Mouse (Mus musculus) intestine, embryonic 16.5 days (tissue): ENCODE measurements around the gene Rab30. TPM values are rescaled to one million over a fixed set of nuclear protein-coding genes. Genes with fewer than 3 reads are reported as not detected.

ENCODE experiments used
- ATAC-seq: fragments of 200-750 bp; cut with Nextera tagmentation; 2 replicates; pipeline ENCODE4 v1.8.0; 2017; ENCODE audit warnings: moderate TSS enrichment, moderate library complexity
- H3K27ac ChIP-seq: fragments of 300-500 bp; sonication (generic); 2 replicates; pipeline ENCODE4 v1.5.1; 2014; ENCODE audit warnings: mild to moderate bottlenecking, low read length
- H3K27me3 ChIP-seq: fragments of 300-500 bp; sonication (generic); replicated peaks from 2 replicates; pipeline ENCODE4 v1.6.1; 2014; ENCODE audit warnings: low read length, control low read depth, mixed read lengths; ENCODE audit not compliant: control insufficient read depth, insufficient read depth
- H3K36me3 ChIP-seq: fragments of 300-500 bp; sonication (generic); 2 replicates; pipeline ENCODE4 v1.6.1; 2014; ENCODE audit warnings: low read length, control low read depth; ENCODE audit not compliant: control insufficient read depth, insufficient read depth
- H3K4me1 ChIP-seq: fragments of 300-500 bp; sonication (generic); 2 replicates; pipeline ENCODE4 v1.6.1; 2014; ENCODE audit warnings: low read length, control low read depth, mixed read lengths; ENCODE audit not compliant: control insufficient read depth, insufficient read depth
- H3K4me2 ChIP-seq: fragments of 300-500 bp; sonication (generic); 2 replicates; pipeline ENCODE4 v1.6.1; 2014; ENCODE audit warnings: low read depth, low read length, control low read depth
- H3K4me3 ChIP-seq: fragments of 300-500 bp; sonication (generic); 2 replicates; pipeline ENCODE4 v1.5.1; 2014; ENCODE audit warnings: mild to moderate bottlenecking, low read length
- H3K9ac ChIP-seq: fragments of 300-500 bp; sonication (generic); 2 replicates; pipeline ENCODE4 v1.6.1; 2014; ENCODE audit warnings: low read depth, low read length
- H3K9me3 ChIP-seq: fragments of 300-500 bp; sonication (generic); 2 replicates; pipeline ENCODE4 v1.6.1; 2016; ENCODE audit warnings: low read length, control low read depth; ENCODE audit not compliant: control insufficient read depth
- WGBS: fragments of 180-500 bp; shearing (Covaris S2); extraction: QIAGEN DNeasy Blood & Tissue Kit; methylation state at CpG from one replicate; pipeline ENCODE4 v1.1.7; 2014; 5-methylcytosine and 5-hydroxymethylcytosine counted together
- polyA plus RNA-seq: library from polyadenylated mRNA; unstranded; fragments of >200 nt; fragmentation: Nextera tagmentation; extraction: Ambion mirVana; gene quantifications from 2 replicates; pipeline ENCODE4 v1.2.1, GENCODE M21; 2015

Rab30 gene
- polyA plus RNA-seq, 1 experiment from 2014 or later = 30.3 TPM

GRCm38 (mm10) chr7:92819656-92820055, 78.3 kb downstream of the Rab30 start:
- no peaks in the 10 kb centered on the region for H3K36me3 ChIP-seq
- no peak overlapping the region; the same call in 1 of the 2 replicates for H3K4me2 ChIP-seq
- peaks cover 21% of the 10 kb centered on the region for H3K4me1 ChIP-seq
- no peaks in the 10 kb centered on the region for H3K9me3 ChIP-seq
- H3K4me3 ChIP-seq = no peak overlapping the region
- no peaks in the 10 kb centered on the region for H3K27me3 ChIP-seq
- H3K27ac ChIP-seq = peak overlapping the region; percentile 57
- peak overlapping the region; percentile 14; the same call in 1 of the 2 replicates for H3K9ac ChIP-seq
- 63% methylated on average over 11 of the region's 11 CpGs for WGBS
- peak; percentile 82 for ATAC-seq

GRCm38 (mm10) chr7:92820410-92820809, 79.0 kb downstream of the Rab30 start:
- no peak overlapping the region for H3K27ac ChIP-seq
- WGBS = 85% methylated on average over 1 of the region's 1 CpGs
- H3K9me3 ChIP-seq = no peaks in the 10 kb centered on the region
- H3K4me3 ChIP-seq = no peak overlapping the region
- no peak overlapping the region for H3K9ac ChIP-seq
- H3K4me2 ChIP-seq = no peak overlapping the region
- H3K36me3 ChIP-seq = no peaks in the 10 kb centered on the region
- H3K4me1 ChIP-seq = peaks cover 21% of the 10 kb centered on the region
- no peaks in the 10 kb centered on the region for H3K27me3 ChIP-seq
- ATAC-seq = no peak

- Histone ChIP-seq H3K9ac (0 out of 2 replicates have a peak overlapping the region, but pooled peaks have one; percentile 10), H3K36me3 (no peaks in the 10 kb centered on the region), H3K4me1 (peaks cover 21% of the 10 kb centered on the region), H3K9me3 (no peaks in the 10 kb centered on the region), H3K27ac (peak overlapping the region; percentile 75), H3K27me3 (no peaks in the 10 kb centered on the region), H3K4me3 (no peak overlapping the region), H3K4me2 (no peak overlapping the region)
- ATAC-seq = no peak
- WGBS = 56% methylated on average over 7 of the region's 7 CpGs
Observed at GRCm38 (mm10) chr7:92820941-92821465, 79.6 kb downstream of the Rab30 start.

GRCm38 (mm10) chr7:92821871-92822270, 80.5 kb downstream of the Rab30 start:
- ATAC-seq = no peak
- no peaks in the 10 kb centered on the region for H3K27me3 ChIP-seq
- WGBS = 44% methylated on average over 4 of the region's 4 CpGs
- H3K27ac ChIP-seq = peak overlapping the region; percentile 77
- H3K9me3 ChIP-seq = no peaks in the 10 kb centered on the region
- no peaks in the 10 kb centered on the region for H3K36me3 ChIP-seq
- peak overlapping the region; percentile 16 for H3K4me2 ChIP-seq
- H3K4me3 ChIP-seq = no peak overlapping the region; the same call in 1 of the 2 replicates
- H3K9ac ChIP-seq = no peak overlapping the region
- peaks cover 21% of the 10 kb centered on the region for H3K4me1 ChIP-seq

- H3K27ac ChIP-seq = peak overlapping the region; percentile 77
- no peaks in the 10 kb centered on the region for H3K27me3 ChIP-seq
- peak; percentile 26; the same call in 1 of the 2 replicates for ATAC-seq
- no peak overlapping the region; the same call in 1 of the 2 replicates for H3K4me3 ChIP-seq
- H3K9me3 ChIP-seq = no peaks in the 10 kb centered on the region
- 37% methylated on average over 1 of the region's 1 CpGs for WGBS
- peak overlapping the region; percentile 16 for H3K4me2 ChIP-seq
- no peaks in the 10 kb centered on the region for H3K36me3 ChIP-seq
- peak overlapping the region; percentile 24; the same call in 1 of the 2 replicates for H3K9ac ChIP-seq
- peaks cover 21% of the 10 kb centered on the region for H3K4me1 ChIP-seq
Observed at GRCm38 (mm10) chr7:92822409-92823101, 81.2 kb downstream of the Rab30 start.

- 76% methylated on average over 3 of the region's 3 CpGs for WGBS
Observed at GRCm38 (mm10) chr7:92826248-92826647, 84.8 kb downstream of the Rab30 start.

GRCm38 (mm10) chr7:92827981-92828380, 86.6 kb downstream of the Rab30 start:
- Histone ChIP-seq H3K27ac (no peak overlapping the region), H3K4me3 (no peak overlapping the region), H3K9ac (no peak overlapping the region), H3K27me3 (no peaks in the 10 kb centered on the region), H3K9me3 (no peaks in the 10 kb centered on the region), H3K4me2 (no peak overlapping the region), H3K4me1 (no peaks in the 10 kb centered on the region), H3K36me3 (no peaks in the 10 kb centered on the region)
- ATAC-seq = no peak
- WGBS = 62% methylated on average over 3 of the region's 3 CpGs

More at GRCm38 (mm10) chr7:92826248-92826647, 84.8 kb downstream of the Rab30 start:
- H3K4me1 ChIP-seq = peaks cover 13% of the 10 kb centered on the region; the same call in 1 of the 2 replicates
- H3K27me3 ChIP-seq = no peaks in the 10 kb centered on the region
- no peak overlapping the region for H3K4me3 ChIP-seq
- no peak overlapping the region for H3K27ac ChIP-seq
- ATAC-seq = no peak
- no peaks in the 10 kb centered on the region for H3K36me3 ChIP-seq
- H3K9me3 ChIP-seq = no peaks in the 10 kb centered on the region
- H3K4me2 ChIP-seq = no peak overlapping the region
- no peak overlapping the region for H3K9ac ChIP-seq

GRCm38 (mm10) chr7:92832395-92832794, 91.0 kb downstream of the Rab30 start:
- Histone ChIP-seq H3K36me3 (no peaks in the 10 kb centered on the region), H3K4me1 (no peaks in the 10 kb centered on the region), H3K27me3 (no peaks in the 10 kb centered on the region), H3K9me3 (no peaks in the 10 kb centered on the region), H3K4me3 (no peak overlapping the region), H3K4me2 (no peak overlapping the region), H3K27ac (no peak overlapping the region), H3K9ac (no peak overlapping the region)
- WGBS = 88% methylated on average over 6 of the region's 6 CpGs
- no peak for ATAC-seq

GRCm38 (mm10) chr7:92834391-92834790, 93.0 kb downstream of the Rab30 start:
- 91% methylated on average over 2 of the region's 2 CpGs for WGBS
- no peaks in the 10 kb centered on the region for H3K27me3 ChIP-seq

More at GRCm38 (mm10) chr7:92834391-92834790, 93.0 kb downstream of the Rab30 start:
- no peaks in the 10 kb centered on the region for H3K4me1 ChIP-seq
- H3K36me3 ChIP-seq = no peaks in the 10 kb centered on the region
- no peak for ATAC-seq
- H3K9me3 ChIP-seq = no peaks in the 10 kb centered on the region
- H3K27ac ChIP-seq = no peak overlapping the region
- H3K4me3 ChIP-seq = no peak overlapping the region
- no peak overlapping the region for H3K9ac ChIP-seq
- no peak overlapping the region for H3K4me2 ChIP-seq
